Mouse (Mus musculus) forebrain, embryonic 12.5 days (tissue): ENCODE measurements around the gene Rplp2. TPM values are rescaled to one million over a fixed set of nuclear protein-coding genes. Genes with fewer than 3 reads are reported as not detected.

Source experiments
- ATAC-seq: fragments of 200-750 bp; cut with Nextera tagmentation; 2 replicates; pipeline ENCODE4 v1.8.0; 2017; ENCODE audit warnings: moderate TSS enrichment; ENCODE audit not compliant: low FRiP score
- H3K27ac ChIP-seq: fragments of 300-500 bp; sonication (generic); 2 replicates; pipeline ENCODE4 v1.5.1; 2016; ENCODE audit warnings: mild to moderate bottlenecking
- H3K27me3 ChIP-seq: fragments of 300-500 bp; sonication (generic); 2 replicates; pipeline ENCODE4 v1.6.1; 2016; ENCODE audit warnings: mild to moderate bottlenecking
- H3K36me3 ChIP-seq: fragments of 300-500 bp; sonication (generic); replicated peaks from 2 replicates; pipeline ENCODE4 v1.6.1; 2016; ENCODE audit warnings: mild to moderate bottlenecking
- H3K4me1 ChIP-seq: fragments of 300-500 bp; sonication (generic); 2 replicates; pipeline ENCODE4 v1.6.1; 2016
- H3K4me2 ChIP-seq: fragments of 300-500 bp; sonication (generic); 2 replicates; pipeline ENCODE4 v1.6.1; 2016; ENCODE audit warnings: mild to moderate bottlenecking, moderate library complexity
- H3K4me3 ChIP-seq: fragments of 300-500 bp; sonication (generic); replicated peaks from 2 replicates; pipeline ENCODE4 v1.5.1; 2016; ENCODE audit warnings: mild to moderate bottlenecking
- H3K9ac ChIP-seq: fragments of 300-500 bp; sonication (generic); 2 replicates; pipeline ENCODE4 v1.6.1; 2016; ENCODE audit warnings: mild to moderate bottlenecking
- H3K9me3 ChIP-seq: fragments of 300-500 bp; sonication (generic); 2 replicates; pipeline ENCODE4 v1.6.1; 2016
- WGBS: fragments of 180-500 bp; shearing (Covaris S2); methylation state at CpG from one replicate; pipeline ENCODE4 v1.1.7; 2016; 5-methylcytosine and 5-hydroxymethylcytosine counted together
- polyA plus RNA-seq: library from polyadenylated mRNA; unstranded; fragments of >200 nt; fragmentation: Nextera tagmentation; extraction: Ambion mirVana; gene quantifications from 2 replicates; pipeline ENCODE4 v1.2.1, GENCODE M21; 2016

Gene Rplp2
- polyA plus RNA-seq, 1 experiment from 2014 or later, result 986 TPM

GRCm38 (mm10) chr7:141475011-141475804 lies 28.0 kb downstream of the Rplp2 start, which contains the start of the genes Polr2l and Tspan4:
Polr2l (minus strand) TSS chr7:141475132.
Tspan4 (plus strand) TSS chr7:141475240.
- WGBS, result under 1% methylated on average over 87 of the region's 87 CpGs
- ATAC-seq, result peak; percentile 84
- peak within 1 kb of the TSS; percentile 64 for H3K4me3 ChIP-seq
- peak within 1 kb of the TSS; percentile 91 for H3K4me2 ChIP-seq
- peaks cover 33% of the 10 kb centered on the region for H3K4me1 ChIP-seq
- H3K27ac ChIP-seq, result peak within 1 kb of the TSS; percentile 85
- peaks cover 34% of the 10 kb centered on the region for H3K27me3 ChIP-seq
- peak within 1 kb of the TSS; percentile 78 for H3K9ac ChIP-seq
- peaks cover 25% of the 10 kb centered on the region for H3K36me3 ChIP-seq
- no peaks in the 10 kb centered on the region for H3K9me3 ChIP-seq

- Histone ChIP-seq H3K27ac (no peak overlapping the region), H3K4me1 (peaks cover 34% of the 10 kb centered on the region), H3K36me3 (peaks cover 19% of the 10 kb centered on the region), H3K4me3 (peak overlapping the region; percentile 64), H3K4me2 (peak overlapping the region; percentile 91), H3K9me3 (no peaks in the 10 kb centered on the region), H3K9ac (peak overlapping the region; percentile 78; the same call in 1 of the 2 replicates), H3K27me3 (peaks cover 37% of the 10 kb centered on the region)
- ATAC-seq, result no peak
- WGBS, result 2% methylated on average over 12 of the region's 12 CpGs
These were observed 28.6 kb downstream of the Rplp2 start for GRCm38 (mm10) chr7:141475805-141476158.

GRCm38 (mm10) chr7:141476226-141476980 lies 29.2 kb downstream of the Rplp2 start:
- peaks cover 13% of the 10 kb centered on the region for H3K36me3 ChIP-seq
- H3K4me2 ChIP-seq, result peak overlapping the region; percentile 91
- H3K4me1 ChIP-seq, result peaks cover 40% of the 10 kb centered on the region
- H3K4me3 ChIP-seq, result peak overlapping the region; percentile 64
- peaks cover 37% of the 10 kb centered on the region for H3K27me3 ChIP-seq
- peak overlapping the region; percentile 54 for H3K27ac ChIP-seq
- no peak for ATAC-seq
- WGBS, result 5% methylated on average over 14 of the region's 17 CpGs
- H3K9ac ChIP-seq, result peak overlapping the region; percentile 78
- no peaks in the 10 kb centered on the region for H3K9me3 ChIP-seq

GRCm38 (mm10) chr7:141476981-141477370 lies 29.8 kb downstream of the Rplp2 start:
- H3K36me3 ChIP-seq, result peaks cover 10% of the 10 kb centered on the region
- WGBS, result 25% methylated on average over 7 of the region's 7 CpGs
- H3K9ac ChIP-seq, result peak overlapping the region; percentile 78; the same call in 1 of the 2 replicates
- ATAC-seq, result no peak
- peaks cover 42% of the 10 kb centered on the region for H3K27me3 ChIP-seq
- H3K9me3 ChIP-seq, result no peaks in the 10 kb centered on the region
- H3K4me1 ChIP-seq, result peaks cover 44% of the 10 kb centered on the region
- H3K27ac ChIP-seq, result peak overlapping the region; percentile 54
- peak overlapping the region; percentile 91 for H3K4me2 ChIP-seq
- H3K4me3 ChIP-seq, result peak overlapping the region; percentile 64; the same call in 1 of the 2 replicates

- Histone ChIP-seq H3K36me3 (peaks cover 2% of the 10 kb centered on the region), H3K9me3 (no peaks in the 10 kb centered on the region), H3K4me3 (no peak overlapping the region), H3K27ac (no peak overlapping the region), H3K9ac (no peak overlapping the region), H3K4me1 (peaks cover 51% of the 10 kb centered on the region), H3K4me2 (no peak overlapping the region), H3K27me3 (peaks cover 49% of the 10 kb centered on the region)
- 76% methylated on average over 4 of the region's 4 CpGs for WGBS
- no peak for ATAC-seq
These were observed 30.6 kb downstream of the Rplp2 start for GRCm38 (mm10) chr7:141477578-141478269.

GRCm38 (mm10) chr7:141478270-141478748 lies 31.1 kb downstream of the Rplp2 start:
- Histone ChIP-seq H3K9ac (no peak overlapping the region), H3K4me2 (no peak overlapping the region), H3K27ac (no peak overlapping the region), H3K36me3 (no peaks in the 10 kb centered on the region), H3K9me3 (no peaks in the 10 kb centered on the region), H3K27me3 (peaks cover 55% of the 10 kb centered on the region), H3K4me1 (peaks cover 55% of the 10 kb centered on the region), H3K4me3 (no peak overlapping the region)
- 80% methylated on average over 5 of the region's 5 CpGs for WGBS
- ATAC-seq, result no peak

- Histone ChIP-seq H3K4me2 (peak overlapping the region; percentile 92), H3K27ac (no peak overlapping the region), H3K4me1 (peaks cover 37% of the 10 kb centered on the region), H3K9me3 (no peaks in the 10 kb centered on the region), H3K9ac (peak overlapping the region; percentile 61), H3K27me3 (peaks cover 56% of the 10 kb centered on the region), H3K4me3 (peak overlapping the region; percentile 50), H3K36me3 (no peaks in the 10 kb centered on the region)
- ATAC-seq, result peak; percentile 49
- WGBS, result 9% methylated on average over 10 of the region's 10 CpGs
These were observed 33.8 kb downstream of the Rplp2 start for GRCm38 (mm10) chr7:141480842-141481497.

GRCm38 (mm10) chr7:141481498-141482401 lies 34.6 kb downstream of the Rplp2 start:
- peak; percentile 77 for ATAC-seq
- no peaks in the 10 kb centered on the region for H3K36me3 ChIP-seq
- H3K4me3 ChIP-seq, result peak overlapping the region; percentile 50
- peak overlapping the region; percentile 92 for H3K4me2 ChIP-seq
- WGBS, result 1% methylated on average over 81 of the region's 81 CpGs
- H3K27me3 ChIP-seq, result peaks cover 48% of the 10 kb centered on the region
- H3K9me3 ChIP-seq, result no peaks in the 10 kb centered on the region
- H3K27ac ChIP-seq, result no peak overlapping the region
- H3K9ac ChIP-seq, result peak overlapping the region; percentile 61
- peaks cover 29% of the 10 kb centered on the region for H3K4me1 ChIP-seq

GRCm38 (mm10) chr7:141482531-141483024 lies 35.4 kb downstream of the Rplp2 start:
- peak overlapping the region; percentile 50 for H3K4me3 ChIP-seq
- WGBS, result 4% methylated on average over 11 of the region's 11 CpGs
- H3K36me3 ChIP-seq, result no peaks in the 10 kb centered on the region
- H3K4me1 ChIP-seq, result peaks cover 25% of the 10 kb centered on the region
- peak overlapping the region; percentile 92 for H3K4me2 ChIP-seq
- H3K27ac ChIP-seq, result no peak overlapping the region
- H3K9me3 ChIP-seq, result no peaks in the 10 kb centered on the region
- peak; percentile 7; the same call in 1 of the 2 replicates for ATAC-seq
- peaks cover 40% of the 10 kb centered on the region for H3K27me3 ChIP-seq
- H3K9ac ChIP-seq, result peak overlapping the region; percentile 61

- H3K9me3 ChIP-seq, result no peaks in the 10 kb centered on the region
- H3K36me3 ChIP-seq, result no peaks in the 10 kb centered on the region
- 0 out of 2 replicates have a peak overlapping the region, but pooled peaks have one; percentile 8 for H3K4me3 ChIP-seq
- 73% methylated on average over 6 of the region's 6 CpGs for WGBS
- ATAC-seq, result no peak
- H3K4me2 ChIP-seq, result 0 out of 2 replicates have a peak overlapping the region, but pooled peaks have one; percentile 10
- H3K9ac ChIP-seq, result no peak overlapping the region
- peaks cover 34% of the 10 kb centered on the region for H3K27me3 ChIP-seq
- peaks cover 25% of the 10 kb centered on the region for H3K4me1 ChIP-seq
- no peak overlapping the region for H3K27ac ChIP-seq
These were observed 36.0 kb downstream of the Rplp2 start for GRCm38 (mm10) chr7:141483114-141483653.
